ENCODE assay signal across 26 mouse cellular contexts in genomic region chr17:12519089-12519488, GRCm38 (mm10). TPM values are rescaled to one million over a fixed set of nuclear protein-coding genes. Genes with fewer than 3 reads are reported as not detected.
A peak's percentile ranks its signal among the peaks of the same experiment; 100 is the strongest.
DNase-seq lines count a peak whose midpoint lies in the region; ATAC-seq and TF ChIP-seq lines count a peak whose summit lies in the region.
"Had no signal": no experiment of that assay in that cellular context is flagged by ENCODE, and none has a peak within 500 bp of the region (broad histone marks: within the 10 kb centered on the region; RNA-seq: fewer than 3 reads in every experiment).

No protein-coding gene starts in this region.

- ATAC-seq in midbrain, postnatal 0 days (ENCODE audit: low FRiP score) = peak; percentile 47; the same call in 1 of the 2 replicates
- ATAC-seq in midbrain, embryonic 11.5 days (ENCODE audit: low FRiP score) = no peak
- ATAC-seq in megakaryocyte progenitor cell, adult 5-6 weeks (replicated peaks; ENCODE audit: poor library complexity) = peak; percentile 41
- ATAC-seq: forebrain, embryonic 15.5 days; hindbrain, embryonic 16.5 days; inflammation-experienced regulatory T-cells, adult 6 months; intestine, embryonic 16.5 days; Patski had no signal

- H3K4me1 ChIP-seq in midbrain, postnatal 0 days (ENCODE audit: insufficient read depth, low read length) = no peaks in the 10 kb centered on the region
- H3K4me1 ChIP-seq in midbrain, embryonic 11.5 days (ENCODE audit: control insufficient read depth, insufficient read depth, low read length) = no peaks in the 10 kb centered on the region
- peaks cover 17% of the 10 kb centered on the region for H3K4me1 ChIP-seq in brown adipose tissue, adult 24 weeks (ENCODE audit: control insufficient read depth, insufficient read depth, insufficient read length, low read length)
- no peaks in the 10 kb centered on the region for H3K4me1 ChIP-seq in limb, embryonic 10.5 days
- H3K4me1 ChIP-seq: embryonic facial prominence, embryonic 12.5 days; embryonic facial prominence, embryonic 15.5 days; forebrain, embryonic 15.5 days; heart, embryonic 10.5 days; heart, embryonic 13.5 days; hindbrain, embryonic 13.5 days had no signal

- no peak overlapping the region for H3K4me3 ChIP-seq in midbrain, postnatal 0 days (ENCODE audit: low read depth, low read length)
- H3K4me3 ChIP-seq in midbrain, embryonic 11.5 days (ENCODE audit: low read depth, low read length) = no peak overlapping the region
- H3K4me3 ChIP-seq in brown adipose tissue, adult 24 weeks (ENCODE audit: insufficient read depth, low read depth, low read length) = no peak overlapping the region
- H3K4me3 ChIP-seq in limb, embryonic 10.5 days = no peak overlapping the region
- H3K4me3 ChIP-seq: embryonic facial prominence, embryonic 12.5 days; embryonic facial prominence, embryonic 15.5 days; forebrain, embryonic 15.5 days; heart, adult 2 months; heart, embryonic 10.5 days; heart, embryonic 13.5 days; hindbrain, embryonic 13.5 days had no signal

- no peak overlapping the region for H3K9ac ChIP-seq in midbrain, postnatal 0 days (replicated peaks; ENCODE audit: low read length, poor library complexity, severe bottlenecking)
- no peak overlapping the region for H3K9ac ChIP-seq in midbrain, embryonic 11.5 days (ENCODE audit: low read length)
- H3K9ac ChIP-seq: embryonic facial prominence, embryonic 12.5 days; embryonic facial prominence, embryonic 15.5 days; forebrain, embryonic 15.5 days; heart, embryonic 13.5 days; hindbrain, embryonic 13.5 days had no signal

- H3K9me3 ChIP-seq in midbrain, postnatal 0 days (ENCODE audit: low read length) = no peaks in the 10 kb centered on the region; the same call in 1 of the 2 replicates
- H3K9me3 ChIP-seq in midbrain, embryonic 11.5 days (ENCODE audit: control insufficient read depth, low read length) = peaks cover 2% of the 10 kb centered on the region; the same call in 1 of the 2 replicates
- no peaks in the 10 kb centered on the region for H3K9me3 ChIP-seq in limb, embryonic 10.5 days (replicated peaks)
- H3K9me3 ChIP-seq: embryonic facial prominence, embryonic 12.5 days; embryonic facial prominence, embryonic 15.5 days; forebrain, embryonic 15.5 days; heart, embryonic 10.5 days had no signal

- no peak overlapping the region for H3K4me2 ChIP-seq in midbrain, postnatal 0 days (ENCODE audit: low read depth, low read length, poor library complexity, severe bottlenecking)
- H3K4me2 ChIP-seq in midbrain, embryonic 11.5 days = no peak overlapping the region
- H3K4me2 ChIP-seq: embryonic facial prominence, embryonic 12.5 days; embryonic facial prominence, embryonic 15.5 days; forebrain, embryonic 15.5 days; heart, embryonic 13.5 days; hindbrain, embryonic 13.5 days had no signal

- no peak for TF ChIP-seq CTCF in midbrain, postnatal 0 days (IDR thresholded peaks at IDR 0.05)

- DNase-seq in midbrain, postnatal 0 days (ENCODE audit: low spot score) = peak; percentile 25
- no peak for DNase-seq in midbrain, embryonic 11.5 days (ENCODE audit: low spot score, missing footprints)
- no peak for DNase-seq in limb, embryonic 10.5 days (ENCODE audit: low spot score)
- no peak for DNase-seq in spleen, postnatal 36 days (ENCODE audit: low spot score in 2 of 2)
- DNase-seq: adrenal gland, postnatal 14 days; cerebellum, adult 11-12 months; cerebellum, adult 8-10 months; cerebellum, postnatal 10 days; cerebellum, postnatal 36 days; gastrocnemius, postnatal 10 days; gastrocnemius, postnatal 36 days; heart, adult 2 months; heart, postnatal 14 days; heart, postnatal 4 days had no signal

- WGBS in midbrain, postnatal 0 days = 55% methylated on average over 2 of the region's 2 CpGs
- WGBS in midbrain, embryonic 11.5 days = 72% methylated on average over 2 of the region's 2 CpGs
- WGBS in limb, embryonic 10.5 days = 80% methylated on average over 2 of the region's 2 CpGs

- no peaks in the 10 kb centered on the region for H3K36me3 ChIP-seq in midbrain, postnatal 0 days (ENCODE audit: insufficient read depth, low read length)
- H3K36me3 ChIP-seq in midbrain, embryonic 11.5 days (ENCODE audit: control insufficient read depth, insufficient read depth, low read length) = no peaks in the 10 kb centered on the region
- no peaks in the 10 kb centered on the region for H3K36me3 ChIP-seq in limb, embryonic 10.5 days
- H3K36me3 ChIP-seq: embryonic facial prominence, embryonic 12.5 days; embryonic facial prominence, embryonic 15.5 days; forebrain, embryonic 15.5 days; heart, embryonic 10.5 days; heart, embryonic 13.5 days; hindbrain, embryonic 13.5 days had no signal

- H3K27ac ChIP-seq in midbrain, postnatal 0 days (ENCODE audit: low read depth, low read length) = no peak overlapping the region
- H3K27ac ChIP-seq in midbrain, embryonic 11.5 days (ENCODE audit: low read depth, low read length) = no peak overlapping the region
- peak overlapping the region; percentile 52 for H3K27ac ChIP-seq in brown adipose tissue, adult 24 weeks (replicated peaks; ENCODE audit: low read depth, low read length)
- H3K27ac ChIP-seq in limb, embryonic 10.5 days = no peak overlapping the region
- H3K27ac ChIP-seq: embryonic facial prominence, embryonic 12.5 days; embryonic facial prominence, embryonic 15.5 days; forebrain, embryonic 15.5 days; heart, adult 2 months; heart, embryonic 10.5 days; heart, embryonic 13.5 days; hindbrain, embryonic 13.5 days had no signal

- no peaks in the 10 kb centered on the region for H3K27me3 ChIP-seq in midbrain, postnatal 0 days (ENCODE audit: insufficient read depth, low read length)
- no peaks in the 10 kb centered on the region for H3K27me3 ChIP-seq in midbrain, embryonic 11.5 days (ENCODE audit: control insufficient read depth, insufficient read depth, low read length)
- no peaks in the 10 kb centered on the region for H3K27me3 ChIP-seq in limb, embryonic 10.5 days (ENCODE audit: low read depth, poor library complexity, severe bottlenecking)
- H3K27me3 ChIP-seq: embryonic facial prominence, embryonic 12.5 days; embryonic facial prominence, embryonic 15.5 days; forebrain, embryonic 15.5 days; hindbrain, embryonic 13.5 days had no signal

RNA-seq across cellular contexts. Expression of gene Slc22a3, which starts 11.6 kb away (rescaled TPM):
- 2.4 and 4.6 TPM in 2 replicates for total RNA-seq in midbrain, postnatal 0 days (2014; rRNA removed)
- 3.1 and 3.7 TPM in 2 replicates for polyA plus RNA-seq in midbrain, postnatal 0 days (2015; fragmentation: Nextera tagmentation; extraction: Ambion mirVana)
- polyA plus RNA-seq in midbrain, embryonic 11.5 days (2014; fragmentation: Nextera tagmentation; extraction: Ambion mirVana) = 0.18 and 0.23 TPM in 2 replicates
- 24.6 and 33.8 TPM in 2 replicates for polyA plus RNA-seq in brown adipose tissue, adult 24 weeks (2012; ENCODE audit: insufficient read depth, insufficient read length, missing spikeins)
- 4.0 and 7.7 TPM in 2 replicates for total RNA-seq in megakaryocyte progenitor cell, adult 5-6 weeks (2015)
- 3.6 and 4.8 TPM in 2 replicates for total RNA-seq in megakaryocyte progenitor cell, adult 5-6 weeks (2017)
- 0.04 TPM in 1 of 2 replicates, not detected in the other for polyA plus RNA-seq in limb, embryonic 10.5 days (2016; fragmentation: Nextera tagmentation; extraction: Ambion mirVana)
- polyA plus RNA-seq: Patski had no signal
